Mouse (Mus musculus): ENCODE data around the gene Pacrg. TPM values are rescaled to one million over a fixed set of nuclear protein-coding genes. Genes with fewer than 3 reads are reported as not detected.
A peak's percentile ranks its signal among the peaks of the same experiment; 100 is the strongest.

The Pacrg gene
- total RNA-seq, 2 experiments from 2014 or later, result 2.0 to 3.0 TPM

DNA sequence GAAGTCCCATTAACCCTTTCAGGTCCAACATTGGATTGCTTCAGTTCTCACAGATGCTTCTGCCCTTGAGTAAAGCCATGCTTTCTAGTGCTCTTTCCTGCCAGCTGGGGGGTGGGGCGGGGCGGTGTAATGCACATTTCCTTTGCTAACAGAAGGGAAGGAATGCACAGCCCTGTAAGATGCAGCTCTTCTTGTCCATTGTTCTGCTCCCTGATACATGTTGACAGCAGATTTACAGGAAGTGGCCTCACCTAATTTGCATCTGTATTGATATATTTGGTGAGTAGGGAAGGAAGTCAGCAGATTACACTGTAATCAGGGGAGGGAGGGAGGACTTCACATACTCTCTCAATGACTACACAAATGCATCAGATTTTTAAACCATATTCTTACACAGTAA lies 100.0 kb downstream of the Pacrg start:
- no peak for DNase-seq

- DNase-seq, result no peak
These were observed 102.1 kb downstream of the Pacrg start for GRCm38 (mm10) chr17:10737966-10738365.

- DNase-seq, result no peak
These were observed 105.4 kb downstream of the Pacrg start for GRCm38 (mm10) chr17:10734733-10735132.

GRCm38 (mm10) chr17:10732303-10733048 lies 107.6 kb downstream of the Pacrg start:
- DNase-seq, result no peak

DNA sequence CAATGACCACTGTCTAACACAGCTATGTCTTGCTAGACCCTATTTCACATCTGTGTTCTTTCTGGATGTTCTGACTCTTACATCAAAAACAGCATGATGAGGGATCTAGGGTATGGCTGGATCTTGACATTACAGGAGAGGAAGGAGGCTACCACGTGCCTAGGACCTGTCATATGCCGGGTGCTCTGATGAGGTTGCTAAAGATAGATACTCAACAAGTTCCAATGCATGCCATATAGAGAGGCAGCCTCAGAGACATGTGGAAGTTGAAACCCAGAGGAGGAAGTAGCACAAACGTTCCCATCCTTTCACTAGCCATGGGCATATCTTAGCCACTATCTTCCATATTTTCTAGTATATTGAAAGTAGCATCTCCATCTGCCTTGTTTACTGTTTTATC lies 115.3 kb downstream of the Pacrg start:
- no peak for DNase-seq

DNA sequence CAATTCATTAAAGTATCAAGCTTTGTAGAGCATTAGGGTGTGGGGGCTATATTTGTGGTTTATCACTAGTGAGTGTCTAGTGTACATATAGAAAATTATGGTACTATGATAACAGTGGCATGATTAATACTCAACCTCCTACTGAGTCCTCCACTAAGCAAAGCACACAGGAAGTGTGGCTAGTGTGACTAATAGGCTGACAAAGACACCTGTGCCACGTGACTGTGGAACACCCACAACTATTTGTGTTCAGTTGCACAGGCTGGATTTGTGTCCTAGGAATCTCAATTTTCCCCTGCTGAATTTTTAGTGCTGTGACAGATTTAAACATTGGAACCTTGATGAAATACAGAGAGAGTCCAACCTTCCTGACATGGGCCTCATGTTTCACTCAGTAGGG lies 118.5 kb downstream of the Pacrg start:
- no peak for DNase-seq

- no peak for DNase-seq
These were observed 123.0 kb downstream of the Pacrg start for GRCm38 (mm10) chr17:10717148-10717547.

DNA sequence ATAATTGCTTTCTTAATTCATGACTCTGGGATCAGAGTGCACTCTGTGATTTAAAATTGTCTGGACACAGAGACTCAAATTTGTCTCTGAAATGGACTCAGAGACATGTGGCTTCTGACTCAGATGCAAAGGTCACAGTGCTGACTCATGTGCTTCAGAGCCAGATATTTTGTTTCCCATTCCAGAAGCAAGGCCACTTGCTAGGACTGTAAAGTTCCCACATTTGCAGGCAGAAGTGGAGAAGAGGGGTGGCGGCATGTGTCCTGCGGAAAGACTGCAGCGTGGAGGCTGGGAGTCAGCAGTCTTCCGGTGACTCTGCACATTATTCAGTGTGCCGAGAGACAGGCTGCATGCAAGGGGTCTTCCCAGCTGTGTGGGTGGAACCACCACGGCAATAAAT lies 137.3 kb downstream of the Pacrg start:
- DNase-seq, result peak; percentile 68

DNA sequence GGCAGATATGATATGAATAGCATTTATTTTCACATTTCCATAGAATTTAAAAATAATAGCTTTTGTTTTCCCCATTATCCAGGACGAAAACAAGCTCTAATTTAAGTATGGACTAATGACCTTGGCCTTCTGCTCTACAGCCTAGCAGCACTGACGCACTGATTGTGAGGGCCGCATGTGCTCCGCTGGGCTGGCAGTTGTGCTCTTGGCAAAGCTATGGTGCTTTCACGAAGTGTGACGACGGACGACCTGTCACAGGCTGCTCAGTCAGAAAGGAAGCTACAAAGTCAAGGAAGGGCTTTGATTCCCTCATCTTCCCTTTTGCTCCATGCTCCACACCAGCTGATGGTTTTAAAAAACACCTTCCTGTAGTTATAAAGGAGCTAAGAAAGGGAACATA lies 142.1 kb downstream of the Pacrg start:
- peak; percentile 49 for DNase-seq

GRCm38 (mm10) chr17:10695421-10695820 lies 144.7 kb downstream of the Pacrg start:
- no peak for DNase-seq

- no peak for DNase-seq
These were observed 163.0 kb downstream of the Pacrg start for GRCm38 (mm10) chr17:10677098-10677497.

DNA sequence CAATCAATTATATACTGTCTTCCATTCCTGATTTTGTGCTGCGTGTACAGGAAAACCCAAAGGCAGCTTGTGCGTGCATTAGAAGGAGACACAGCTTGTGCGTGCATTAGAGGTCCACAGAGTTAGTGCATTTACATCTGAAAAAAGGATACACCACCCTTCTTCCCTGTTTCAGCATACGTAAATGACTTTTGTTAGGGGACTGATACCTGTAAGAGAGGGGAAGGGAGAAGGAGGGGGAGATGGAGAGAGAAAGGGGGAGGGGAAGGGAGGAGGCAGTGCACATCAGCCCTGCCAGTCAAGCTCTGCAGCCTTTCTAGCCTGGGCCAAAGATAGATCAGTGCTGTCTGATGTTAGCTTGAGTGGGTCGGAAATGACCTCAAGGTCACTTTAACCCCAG lies 164.6 kb downstream of the Pacrg start:
- DNase-seq, result no peak

DNA sequence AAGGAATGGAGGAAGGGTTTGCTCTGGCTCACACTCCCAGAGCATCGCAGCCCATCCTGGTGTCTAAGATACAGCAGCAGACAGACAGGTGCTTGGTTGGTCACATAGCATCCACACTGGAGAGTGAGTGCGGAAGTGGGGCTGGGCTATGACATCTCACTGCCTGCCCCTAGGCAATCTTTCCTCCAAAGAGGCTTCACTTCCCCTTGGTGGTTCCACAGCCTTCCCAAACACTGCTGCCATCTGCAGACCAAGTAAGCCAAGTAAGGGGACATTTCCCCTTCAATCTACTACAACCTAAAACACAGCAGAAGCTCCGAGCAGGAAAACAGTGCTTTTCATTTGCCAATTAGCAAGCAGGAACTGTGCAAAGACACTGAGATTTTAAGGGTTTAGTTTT lies 165.1 kb downstream of the Pacrg start:
- no peak for DNase-seq

- no peak for DNase-seq
These were observed 178.8 kb downstream of the Pacrg start for GRCm38 (mm10) chr17:10661294-10661693.

DNA sequence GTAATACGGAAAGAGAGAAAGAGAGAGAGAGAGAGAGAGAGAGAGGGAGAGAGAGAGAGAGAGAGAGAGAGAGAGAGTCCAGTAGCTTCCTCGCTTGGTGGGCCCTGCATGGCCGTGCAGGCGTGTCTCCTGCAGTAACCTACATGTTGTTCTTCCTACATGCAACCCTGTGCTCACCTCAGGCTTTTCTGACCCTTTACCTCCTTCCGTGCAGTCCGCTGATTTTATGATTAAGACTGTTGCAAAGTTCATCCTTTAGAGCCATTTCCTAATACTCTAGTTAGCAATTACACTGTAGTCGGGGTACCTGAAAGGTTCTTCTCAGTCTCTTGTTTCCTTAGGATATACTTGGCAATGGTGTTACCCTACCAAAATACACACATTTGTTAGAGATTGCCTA lies 196.5 kb downstream of the Pacrg start:
- DNase-seq, result no peak

GRCm38 (mm10) chr17:10639816-10640215 lies 200.3 kb downstream of the Pacrg start:
- DNase-seq, result no peak

- DNase-seq, result no peak
These were observed 204.1 kb downstream of the Pacrg start for GRCm38 (mm10) chr17:10635955-10636470.

GRCm38 (mm10) chr17:10635470-10635869 lies 204.6 kb downstream of the Pacrg start:
- DNase-seq, result no peak

DNA sequence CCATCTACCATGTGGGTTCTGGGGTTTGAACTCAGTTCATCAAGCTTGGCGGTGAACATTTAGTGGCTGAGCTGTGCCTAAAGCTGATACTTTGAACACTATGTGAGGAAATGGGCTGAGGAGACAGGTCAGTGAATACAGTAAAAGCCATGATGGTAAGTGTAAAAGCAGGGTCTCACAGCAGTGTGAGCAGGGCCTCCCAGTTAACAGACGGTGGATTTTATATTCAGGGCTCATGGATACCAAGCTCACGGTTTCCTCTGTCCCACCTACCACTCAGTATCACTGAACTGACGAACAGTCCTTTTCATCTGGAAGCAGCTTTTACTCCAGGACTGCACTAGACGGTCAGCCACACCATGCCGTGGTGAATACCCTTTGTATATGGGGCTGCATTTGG lies 205.1 kb downstream of the Pacrg start:
- no peak for DNase-seq

- DNase-seq, result no peak
These were observed 206.3 kb downstream of the Pacrg start for GRCm38 (mm10) chr17:10633769-10634168.

DNA sequence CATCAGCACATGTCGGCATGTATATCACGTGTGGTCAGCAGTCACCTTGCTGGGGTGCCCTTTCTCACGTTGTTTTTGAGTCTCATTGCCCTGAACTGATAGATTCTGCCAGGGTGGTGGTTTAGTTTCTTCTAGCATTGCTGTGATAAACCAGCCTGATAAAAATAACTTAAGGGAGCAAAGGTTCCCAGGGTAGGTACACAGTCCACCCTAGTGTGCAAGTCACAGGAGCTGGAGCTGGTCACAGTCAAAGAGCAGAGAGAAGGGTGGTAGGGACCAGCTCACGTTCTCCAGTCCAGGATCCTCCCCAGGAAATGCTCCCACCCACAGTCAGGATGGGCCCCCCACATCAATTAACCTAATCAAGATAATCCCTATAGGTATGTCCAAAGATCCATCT lies 211.9 kb downstream of the Pacrg start:
- no peak for DNase-seq

GRCm38 (mm10) chr17:10627476-10627875 lies 212.6 kb downstream of the Pacrg start:
- no peak for DNase-seq

DNA sequence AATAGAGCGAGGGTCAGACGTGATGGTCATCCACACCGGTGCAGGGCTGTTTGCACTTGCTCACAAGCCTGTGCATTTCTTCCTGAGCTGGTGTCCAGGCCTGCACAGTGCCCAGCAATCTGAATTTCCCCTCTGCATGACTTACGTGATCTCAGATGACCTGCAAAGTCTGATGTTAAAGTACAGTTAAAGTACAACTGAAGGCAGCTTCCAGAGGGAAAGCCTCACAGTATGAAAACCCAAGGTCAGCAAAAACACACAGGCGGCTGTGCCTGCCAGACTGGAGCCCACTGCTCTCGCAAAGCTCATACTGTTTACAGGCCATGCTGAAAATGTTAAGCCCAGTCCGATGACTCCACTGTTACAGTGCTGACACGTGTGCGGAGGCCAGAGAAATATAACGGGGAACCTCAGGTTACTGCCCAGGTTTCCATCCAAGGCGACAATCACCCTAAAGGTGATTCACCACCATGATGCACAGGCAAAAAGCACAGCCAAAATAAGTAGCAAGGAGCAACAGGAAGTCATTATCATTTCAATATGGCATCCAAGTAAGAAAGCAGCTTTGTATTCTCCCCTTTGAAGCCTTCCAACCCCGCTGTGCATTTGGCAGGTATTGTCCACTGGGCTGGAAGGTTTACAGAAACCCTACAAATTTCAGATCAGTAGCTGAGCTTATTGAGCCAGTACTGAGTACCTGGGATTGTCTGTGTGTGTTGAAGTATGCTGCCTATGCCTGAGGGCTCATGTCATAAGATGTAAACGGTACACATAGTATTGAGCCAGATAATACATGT lies 213.6 kb downstream of the Pacrg start:
- no peak for DNase-seq
